Mouse (Mus musculus) T-helper 17 cell (primary cell): ENCODE results near the gene Krtap4-9.
"Not testable (repeated sequence)": the region's sequence is repeated elsewhere in the genome, so short reads cannot be mapped to it uniquely, and the experiment has no call there.

ENCODE experiments used
- in situ Hi-C, 2 experiments: fragments of 300-600 bp; cut with MboI, MseI; formaldehyde crosslinking; loops; 1 replicate in 1 of 2; 2 replicates in 1 of 2; pipeline ENCODE4 v1.15.1; 2025; ENCODE audit warnings: high pct_unique_total_duplicates in 2 of 2

Krtap4-9 gene

DNA sequence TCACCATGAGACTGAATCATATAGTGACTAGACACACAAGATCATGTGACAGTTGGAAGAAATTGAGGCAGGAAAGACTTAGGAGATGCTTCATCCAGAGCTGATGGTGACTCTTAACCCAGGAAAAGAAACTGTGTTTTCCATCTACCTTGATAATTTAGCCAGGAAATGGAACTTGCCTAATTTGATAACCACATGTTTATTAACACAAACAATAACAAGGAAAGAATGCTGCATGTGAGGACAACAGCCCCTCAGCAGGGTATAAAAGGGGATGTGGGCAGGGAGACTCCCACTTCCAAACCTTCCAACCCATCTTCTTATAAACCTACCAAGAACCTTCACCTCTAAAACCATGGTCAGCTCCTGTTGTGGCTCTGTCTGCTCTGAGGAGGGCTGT, at the start of gene Krtap4-9:
TSS of gene Krtap4-9 (plus strand) at position 301 of the 400 bp plus-strand sequence.
- in situ Hi-C loops, result not testable (repeated sequence)

DNA sequence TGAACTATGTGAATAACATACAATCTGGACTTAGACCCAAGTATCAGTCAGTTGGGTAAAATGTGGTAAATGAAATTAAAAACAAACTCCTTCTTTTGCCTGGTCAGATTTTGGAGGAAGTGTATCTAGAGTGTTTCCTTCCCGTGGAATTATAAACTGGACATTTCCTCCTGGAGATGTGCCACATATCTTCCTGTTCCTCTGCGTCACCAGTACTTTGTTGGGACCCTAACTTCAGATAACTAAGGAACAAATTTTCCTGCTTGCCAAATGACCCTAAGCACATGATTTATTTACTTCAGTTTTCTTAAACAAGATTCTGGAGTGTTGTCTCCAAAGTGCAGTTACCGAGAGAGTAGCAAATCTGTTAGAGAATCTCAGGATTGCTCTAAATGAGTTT, 41.0 kb upstream of the Krtap4-9 start:
- in situ Hi-C loops, result no loop called here

DNA sequence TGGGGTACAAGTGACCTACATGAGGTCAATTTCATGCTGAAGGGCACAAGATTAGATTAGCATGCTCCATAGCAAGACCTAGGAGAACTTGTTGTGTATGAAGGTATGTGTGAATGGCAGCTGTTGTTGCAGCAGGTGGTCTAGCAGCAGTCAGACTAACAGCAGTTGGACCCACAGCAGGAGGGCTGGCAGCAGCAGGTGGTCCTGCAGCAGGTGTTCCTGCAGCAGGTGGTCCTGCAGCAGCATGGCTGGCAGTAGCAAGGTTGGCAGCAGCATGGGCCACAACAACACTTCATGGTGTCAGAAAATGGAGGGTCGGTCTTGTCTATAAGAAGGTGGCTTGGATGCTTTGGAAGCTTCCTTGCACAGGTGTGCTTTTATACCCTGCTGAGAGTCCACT, 26.1 kb upstream of the Krtap4-9 start:
- in situ Hi-C loops, result no loop called here

DNA sequence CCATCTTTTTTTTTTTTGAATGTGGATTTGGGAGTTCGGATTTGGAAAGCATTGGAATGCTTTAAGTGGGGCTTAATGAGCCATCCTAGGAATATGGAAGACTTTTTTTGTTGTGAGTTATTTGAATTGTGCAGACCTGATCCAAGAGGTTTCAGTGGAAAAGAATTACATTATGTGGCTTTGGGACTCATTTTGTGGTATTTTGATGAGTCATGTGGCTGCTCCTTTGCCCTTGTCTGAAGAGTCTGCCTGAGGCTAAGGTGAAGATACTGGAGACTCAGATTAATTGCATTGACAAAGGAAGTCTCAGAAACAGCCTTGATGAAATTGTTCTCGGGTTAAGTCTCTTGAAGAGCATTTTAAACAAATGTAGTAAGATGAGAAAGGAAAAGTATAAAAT, 16.6 kb upstream of the Krtap4-9 start:
- in situ Hi-C loops, result no loop called here

DNA sequence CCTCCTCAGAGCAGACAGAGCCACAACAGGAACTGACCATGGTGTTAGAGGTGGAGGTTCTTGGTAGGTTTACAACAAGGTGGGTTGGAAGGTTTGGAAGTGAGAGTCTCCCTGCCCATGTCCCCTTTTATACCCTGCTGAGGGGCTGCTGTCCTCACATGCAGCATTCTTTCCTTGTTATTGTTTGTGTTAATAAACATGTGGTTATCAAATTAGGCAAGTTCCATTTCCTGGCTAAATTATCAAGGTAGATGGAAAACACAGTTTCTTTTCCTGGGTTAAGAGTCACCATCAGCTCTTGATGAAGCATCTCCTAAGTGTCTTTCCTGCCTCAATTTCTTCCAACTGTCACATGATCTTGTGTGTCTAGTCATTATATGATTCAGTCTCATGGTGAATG, 12.2 kb upstream of the Krtap4-9 start, which contains the start of gene Gm11595:
TSS of gene Gm11595 (minus strand) at position 101 of the 400 bp plus-strand sequence.
- in situ Hi-C loops, result not testable (repeated sequence)

DNA sequence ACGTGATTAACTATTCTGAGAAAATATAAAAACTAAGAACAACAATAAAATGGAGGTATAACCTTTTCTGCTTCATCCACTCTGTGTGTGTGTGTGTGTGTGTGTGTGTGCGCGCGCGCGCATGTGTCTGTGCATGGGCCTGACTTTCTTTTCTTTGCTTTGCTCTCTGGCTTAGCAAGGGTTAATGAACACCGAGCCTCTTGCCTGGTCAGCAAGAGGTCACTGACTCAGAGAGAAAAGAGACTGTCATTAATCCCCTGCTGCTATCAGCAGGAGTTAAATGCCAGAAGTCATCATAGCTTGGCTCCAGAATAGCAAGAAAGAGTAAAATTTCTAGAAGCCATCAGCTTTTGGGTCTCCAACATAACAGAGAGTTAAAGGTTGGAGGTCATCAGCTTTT, 6.6 kb upstream of the Krtap4-9 start:
- in situ Hi-C loops, result no loop called here

DNA sequence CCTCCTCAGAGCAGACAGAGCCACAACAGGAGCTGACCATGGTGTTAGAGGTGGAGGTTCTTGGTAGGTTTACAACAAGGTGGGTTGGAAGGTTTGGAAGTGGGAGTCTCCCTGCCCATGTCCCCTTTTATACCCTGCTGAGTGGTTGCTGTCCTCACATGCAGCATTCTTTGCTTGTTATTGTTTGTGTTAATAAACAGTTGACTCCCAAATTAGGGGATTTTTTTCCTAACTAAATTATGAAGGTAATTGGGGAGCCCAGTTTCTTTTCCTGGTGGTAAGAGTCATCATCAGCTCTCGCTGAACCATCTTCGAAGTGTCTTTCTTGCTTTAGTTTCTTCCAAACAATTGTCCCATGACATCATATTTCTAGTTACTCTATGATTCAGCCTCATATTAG, 4.4 kb upstream of the Krtap4-9 start, which contains the start of gene Krtap4-8:
TSS of gene Krtap4-8 (minus strand) at position 101 of the 400 bp plus-strand sequence.
- in situ Hi-C loops, result no loop called here

DNA sequence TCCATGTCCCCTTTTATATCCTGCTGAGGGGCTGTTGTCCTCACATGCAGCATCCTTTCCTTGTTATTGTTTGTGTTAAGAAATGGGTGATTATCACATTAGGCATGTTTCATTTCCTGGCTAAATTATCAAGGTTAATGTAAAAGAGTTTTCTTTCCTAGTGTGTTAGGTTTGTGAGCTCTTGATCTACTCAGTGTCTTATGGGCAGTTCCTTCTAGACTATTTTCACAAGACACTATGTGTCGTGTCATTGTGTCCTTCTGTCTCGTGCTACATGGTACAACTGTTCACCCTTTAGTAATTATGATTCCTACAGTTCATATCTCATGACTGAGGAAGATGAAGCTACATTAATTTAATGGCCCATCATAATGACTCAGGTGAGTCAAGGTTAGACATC, 8.4 kb downstream of the Krtap4-9 start, which contains the start of gene Gm11596:
TSS of gene Gm11596 (minus strand) at position 101 of the 400 bp plus-strand sequence.
- in situ Hi-C loops, result no loop called here

DNA sequence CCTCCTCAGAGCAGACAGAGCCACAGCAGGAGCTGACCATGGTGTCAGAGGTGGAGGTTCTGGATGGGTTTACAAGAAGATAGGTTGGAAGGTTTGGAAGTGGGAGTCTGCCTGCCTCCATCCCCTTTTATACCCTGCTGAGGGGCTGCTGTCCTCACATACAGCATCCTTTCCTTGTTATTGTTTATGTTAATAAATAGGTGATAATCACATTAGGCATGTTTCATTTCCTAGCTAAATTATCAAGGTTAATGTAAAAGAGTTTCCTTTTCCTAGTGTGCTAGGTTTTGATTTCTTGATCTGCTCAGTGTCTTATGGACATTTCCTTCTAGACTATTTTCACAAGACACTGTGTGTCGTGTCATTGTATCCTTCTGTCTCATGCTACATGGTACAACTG, 13.8 kb downstream of the Krtap4-9 start, which contains the start of gene Gm11569:
TSS of gene Gm11569 (minus strand) at position 101 of the 400 bp plus-strand sequence.
- in situ Hi-C loops, result not testable (repeated sequence)

DNA sequence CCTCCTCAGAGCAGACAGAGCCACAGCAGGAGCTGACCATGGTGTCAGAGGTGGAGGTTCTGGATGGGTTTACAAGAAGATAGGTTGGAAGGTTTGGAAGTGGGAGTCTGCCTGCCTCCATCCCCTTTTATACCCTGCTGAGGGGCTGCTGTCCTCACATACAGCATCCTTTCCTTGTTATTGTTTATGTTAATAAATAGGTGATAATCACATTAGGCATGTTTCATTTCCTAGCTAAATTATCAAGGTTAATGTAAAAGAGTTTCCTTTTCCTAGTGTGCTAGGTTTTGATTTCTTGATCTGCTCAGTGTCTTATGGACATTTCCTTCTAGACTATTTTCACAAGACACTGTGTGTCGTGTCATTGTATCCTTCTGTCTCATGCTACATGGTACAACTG, 19.3 kb downstream of the Krtap4-9 start, which contains the start of gene Gm11554:
TSS of gene Gm11554 (minus strand) at position 101 of the 400 bp plus-strand sequence.
- in situ Hi-C loops, result not testable (repeated sequence)

DNA sequence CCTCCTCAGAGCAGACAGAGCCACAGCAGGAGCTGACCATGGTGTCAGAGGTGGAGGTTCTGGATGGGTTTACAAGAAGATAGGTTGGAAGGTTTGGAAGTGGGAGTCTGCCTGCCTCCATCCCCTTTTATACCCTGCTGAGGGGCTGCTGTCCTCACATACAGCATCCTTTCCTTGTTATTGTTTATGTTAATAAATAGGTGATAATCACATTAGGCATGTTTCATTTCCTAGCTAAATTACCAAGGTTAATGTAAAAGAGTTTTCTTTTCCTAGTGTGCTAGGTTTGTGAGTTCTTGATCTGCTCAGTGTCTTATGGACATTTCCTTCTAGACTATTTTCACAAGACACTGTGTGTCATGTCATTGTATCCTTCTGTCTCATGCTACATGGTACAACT, 24.8 kb downstream of the Krtap4-9 start, which contains the start of gene Krtap4-13:
TSS of gene Krtap4-13 (minus strand) at position 101 of the 400 bp plus-strand sequence.
- in situ Hi-C loops, result not testable (repeated sequence)

DNA sequence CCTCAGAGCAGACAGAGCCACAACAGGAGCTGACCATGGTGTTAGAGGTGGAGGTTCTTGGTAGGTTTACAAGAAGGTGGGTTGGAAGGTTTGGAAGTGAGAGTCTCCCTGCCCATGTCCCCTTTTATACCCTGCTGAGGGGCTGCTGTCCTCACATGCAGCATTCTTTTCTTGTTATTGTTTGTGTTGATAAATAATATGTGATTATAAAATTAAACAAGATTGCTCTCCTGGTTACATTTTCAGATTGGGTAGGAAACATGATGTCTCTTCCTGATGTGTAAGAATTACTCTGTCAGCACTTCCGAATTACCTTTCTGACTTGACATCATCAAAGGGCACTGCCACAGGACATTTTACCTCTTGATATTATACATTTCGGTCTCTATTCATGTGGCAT, 30.6 kb downstream of the Krtap4-9 start, which contains the start of gene Gm11564:
TSS of gene Gm11564 (minus strand) at position 101 of the 400 bp plus-strand sequence.
- in situ Hi-C loops, result not testable (repeated sequence)
